Mouse (Mus musculus) midbrain, embryonic 11.5 days (tissue): ENCODE results near the gene Qk. TPM values are rescaled to one million over a fixed set of nuclear protein-coding genes. Genes with fewer than 3 reads are reported as not detected.
A peak's percentile ranks its signal among the peaks of the same experiment; 100 is the strongest.

Experiments used
- ATAC-seq: fragments of 200-750 bp; cut with Nextera tagmentation; 2 replicates; pipeline ENCODE4 v1.8.0; 2017; ENCODE audit warnings: moderate TSS enrichment, moderate library complexity; ENCODE audit not compliant: low FRiP score
- DNase-seq: peaks from one replicate; pipeline ENCODE4 v3.0.0; 2015; ENCODE audit warnings: low spot score; ENCODE audit errors: missing footprints
- H3K27ac ChIP-seq: fragments of 300-500 bp; sonication (generic); 2 replicates; pipeline ENCODE4 v1.5.1; 2014; ENCODE audit warnings: low read depth, low read length
- H3K27me3 ChIP-seq: fragments of 300-500 bp; sonication (generic); 2 replicates; pipeline ENCODE4 v1.6.1; 2014; ENCODE audit warnings: mild to moderate bottlenecking, low read length, moderate library complexity, mixed read lengths; ENCODE audit not compliant: control insufficient read depth, insufficient read depth
- H3K36me3 ChIP-seq: fragments of 300-500 bp; sonication (generic); 2 replicates; pipeline ENCODE4 v1.6.1; 2014; ENCODE audit warnings: mild to moderate bottlenecking, low read length, moderate library complexity, mixed read lengths; ENCODE audit not compliant: control insufficient read depth, insufficient read depth
- H3K4me1 ChIP-seq: fragments of 300-500 bp; sonication (generic); 2 replicates; pipeline ENCODE4 v1.6.1; 2014; ENCODE audit warnings: low read length; ENCODE audit not compliant: control insufficient read depth, insufficient read depth
- H3K4me2 ChIP-seq: fragments of 300-500 bp; sonication (generic); 2 replicates; pipeline ENCODE4 v1.6.1; 2014; ENCODE audit warnings: mild to moderate bottlenecking, moderate library complexity
- H3K4me3 ChIP-seq: fragments of 300-500 bp; sonication (generic); 2 replicates; pipeline ENCODE4 v1.5.1; 2014; ENCODE audit warnings: low read depth, low read length
- H3K9ac ChIP-seq: fragments of 300-500 bp; sonication (generic); 2 replicates; pipeline ENCODE4 v1.6.1; 2014; ENCODE audit warnings: low read length
- H3K9me3 ChIP-seq: fragments of 300-500 bp; sonication (generic); 2 replicates; pipeline ENCODE4 v1.6.1; 2016; ENCODE audit warnings: low read length; ENCODE audit not compliant: control insufficient read depth
- WGBS: fragments of 180-500 bp; shearing (Covaris S2); extraction: QIAGEN DNeasy Blood & Tissue Kit; methylation state at CpG from one replicate; pipeline ENCODE4 v1.1.7; 2014; 5-methylcytosine and 5-hydroxymethylcytosine counted together
- polyA plus RNA-seq: library from polyadenylated mRNA; unstranded; fragments of >200 nt; fragmentation: Nextera tagmentation; extraction: Ambion mirVana; gene quantifications from 2 replicates; pipeline ENCODE4 v1.2.1, GENCODE M21; 2014

Gene Qk
- polyA plus RNA-seq, 1 experiment from 2014 or later: 63.2 TPM

- DNase-seq (no peak), ATAC-seq (no peak)
These were observed 18.5 kb downstream of the Qk start for GRCm38 (mm10) chr17:10300968-10301795.

GRCm38 (mm10) chr17:10299396-10299795 is 20.3 kb downstream of the Qk start:
- no peaks in the 10 kb centered on the region for H3K9me3 ChIP-seq
- H3K4me3 ChIP-seq: no peak overlapping the region
- no peak overlapping the region for H3K27ac ChIP-seq
- H3K4me2 ChIP-seq: no peak overlapping the region
- no peaks in the 10 kb centered on the region for H3K36me3 ChIP-seq
- WGBS: 92% methylated on average over 1 of the region's 1 CpGs
- no peaks in the 10 kb centered on the region for H3K27me3 ChIP-seq
- no peak for ATAC-seq
- no peak for DNase-seq
- H3K4me1 ChIP-seq: no peaks in the 10 kb centered on the region
- H3K9ac ChIP-seq: no peak overlapping the region

More at GRCm38 (mm10) chr17:10300968-10301795, 18.5 kb downstream of the Qk start:
- Histone ChIP-seq H3K4me3 (no peak overlapping the region), H3K4me2 (no peak overlapping the region), H3K4me1 (no peaks in the 10 kb centered on the region), H3K9me3 (no peaks in the 10 kb centered on the region), H3K27me3 (no peaks in the 10 kb centered on the region), H3K9ac (no peak overlapping the region), H3K27ac (no peak overlapping the region), H3K36me3 (no peaks in the 10 kb centered on the region)
- WGBS: 79% methylated on average over 4 of the region's 4 CpGs

- Histone ChIP-seq H3K9me3 (no peaks in the 10 kb centered on the region), H3K27ac (no peak overlapping the region), H3K36me3 (no peaks in the 10 kb centered on the region), H3K27me3 (no peaks in the 10 kb centered on the region), H3K4me3 (no peak overlapping the region), H3K4me1 (peaks cover 4% of the 10 kb centered on the region; the same call in 1 of the 2 replicates), H3K4me2 (no peak overlapping the region), H3K9ac (no peak overlapping the region)
- ATAC-seq (no peak), DNase-seq (no peak)
- 54% methylated on average over 2 of the region's 2 CpGs for WGBS
These were observed 27.1 kb downstream of the Qk start for GRCm38 (mm10) chr17:10292520-10292919.

GRCm38 (mm10) chr17:10284772-10285171 is 34.9 kb downstream of the Qk start:
- no peak for DNase-seq
- ATAC-seq: no peak

GRCm38 (mm10) chr17:10279532-10279931 is 40.1 kb downstream of the Qk start:
- H3K4me3 ChIP-seq: no peak overlapping the region
- H3K27me3 ChIP-seq: no peaks in the 10 kb centered on the region
- 83% methylated on average over 2 of the region's 2 CpGs for WGBS
- H3K9me3 ChIP-seq: no peaks in the 10 kb centered on the region
- ATAC-seq (peak; percentile 57; the same call in 1 of the 2 replicates), DNase-seq (no peak)
- H3K27ac ChIP-seq: no peak overlapping the region
- 0 out of 2 replicates have a peak, but pooled peaks cover 2% of the 10 kb centered on the region for H3K36me3 ChIP-seq
- H3K9ac ChIP-seq: no peak overlapping the region
- H3K4me1 ChIP-seq: no peaks in the 10 kb centered on the region
- H3K4me2 ChIP-seq: no peak overlapping the region

More at GRCm38 (mm10) chr17:10284772-10285171, 34.9 kb downstream of the Qk start:
- Histone ChIP-seq H3K9ac (no peak overlapping the region), H3K36me3 (no peaks in the 10 kb centered on the region), H3K4me3 (no peak overlapping the region), H3K27me3 (no peaks in the 10 kb centered on the region), H3K4me2 (no peak overlapping the region), H3K27ac (no peak overlapping the region), H3K9me3 (no peaks in the 10 kb centered on the region), H3K4me1 (peaks cover 2% of the 10 kb centered on the region; the same call in 1 of the 2 replicates)
- WGBS: 61% methylated on average over 2 of the region's 2 CpGs

- no peaks in the 10 kb centered on the region for H3K36me3 ChIP-seq
- no peak overlapping the region for H3K4me2 ChIP-seq
- H3K4me3 ChIP-seq: no peak overlapping the region
- no peaks in the 10 kb centered on the region for H3K27me3 ChIP-seq
- H3K4me1 ChIP-seq: peaks cover 4% of the 10 kb centered on the region; the same call in 1 of the 2 replicates
- ATAC-seq (no peak), DNase-seq (no peak)
- H3K27ac ChIP-seq: no peak overlapping the region
- 52% methylated on average over 3 of the region's 3 CpGs for WGBS
- H3K9me3 ChIP-seq: no peaks in the 10 kb centered on the region
- no peak overlapping the region for H3K9ac ChIP-seq
These were observed 50.1 kb downstream of the Qk start for GRCm38 (mm10) chr17:10269518-10269917.

- no peaks in the 10 kb centered on the region for H3K36me3 ChIP-seq
- H3K9me3 ChIP-seq: no peaks in the 10 kb centered on the region
- peaks cover 4% of the 10 kb centered on the region; the same call in 1 of the 2 replicates for H3K4me1 ChIP-seq
- ATAC-seq: no peak
- 76% methylated on average over 1 of the region's 1 CpGs for WGBS
- no peak overlapping the region for H3K4me2 ChIP-seq
- no peak for DNase-seq
- H3K9ac ChIP-seq: no peak overlapping the region
- H3K4me3 ChIP-seq: no peak overlapping the region
- no peaks in the 10 kb centered on the region for H3K27me3 ChIP-seq
- H3K27ac ChIP-seq: no peak overlapping the region
These were observed 51.2 kb downstream of the Qk start for GRCm38 (mm10) chr17:10268468-10268867.

- DNase-seq: no peak
- Histone ChIP-seq H3K4me3 (no peak overlapping the region), H3K36me3 (no peaks in the 10 kb centered on the region), H3K4me1 (peaks cover 4% of the 10 kb centered on the region; the same call in 1 of the 2 replicates), H3K4me2 (no peak overlapping the region), H3K9me3 (no peaks in the 10 kb centered on the region), H3K9ac (no peak overlapping the region), H3K27ac (no peak overlapping the region), H3K27me3 (no peaks in the 10 kb centered on the region)
- WGBS: 92% methylated on average over 4 of the region's 4 CpGs
- ATAC-seq: no peak
These were observed 53.4 kb downstream of the Qk start for GRCm38 (mm10) chr17:10266207-10266606.

- Histone ChIP-seq H3K27ac (no peak overlapping the region), H3K4me1 (peaks cover 2% of the 10 kb centered on the region; the same call in 1 of the 2 replicates), H3K27me3 (no peaks in the 10 kb centered on the region), H3K36me3 (no peaks in the 10 kb centered on the region), H3K4me2 (no peak overlapping the region), H3K4me3 (no peak overlapping the region), H3K9me3 (no peaks in the 10 kb centered on the region), H3K9ac (no peak overlapping the region)
- 75% methylated on average over 4 of the region's 4 CpGs for WGBS
- no peak for ATAC-seq
- no peak for DNase-seq
These were observed 68.2 kb downstream of the Qk start for GRCm38 (mm10) chr17:10251252-10251958.
